Mouse (Mus musculus) kidney, embryonic 16.5 days (tissue): Measurements from ENCODE around the gene Mansc1. TPM values are rescaled to one million over a fixed set of nuclear protein-coding genes. Genes with fewer than 3 reads are reported as not detected.
A peak's percentile ranks its signal among the peaks of the same experiment; 100 is the strongest.

ENCODE experiments used
- ATAC-seq: fragments of 200-750 bp; cut with Nextera tagmentation; 2 replicates; pipeline ENCODE4 v1.8.0; 2017; ENCODE audit warnings: moderate TSS enrichment; ENCODE audit not compliant: low FRiP score, low TSS enrichment
- H3K27ac ChIP-seq: fragments of 300-500 bp; sonication (generic); 2 replicates; pipeline ENCODE4 v1.5.1; 2014; ENCODE audit warnings: low read length
- H3K27me3 ChIP-seq: fragments of 300-500 bp; sonication (generic); 2 replicates; pipeline ENCODE4 v1.6.1; 2014; ENCODE audit warnings: low read length, control low read depth, mixed read lengths; ENCODE audit not compliant: insufficient read depth
- H3K36me3 ChIP-seq: fragments of 300-500 bp; sonication (generic); 2 replicates; pipeline ENCODE4 v1.6.1; 2014; ENCODE audit warnings: low read length, control low read depth, mixed read lengths; ENCODE audit not compliant: insufficient read depth
- H3K4me1 ChIP-seq: fragments of 300-500 bp; sonication (generic); 2 replicates; pipeline ENCODE4 v1.6.1; 2014; ENCODE audit warnings: low read length, control low read depth, mixed read lengths; ENCODE audit not compliant: insufficient read depth
- H3K4me2 ChIP-seq: fragments of 300-500 bp; sonication (generic); replicated peaks from 2 replicates; pipeline ENCODE4 v1.6.1; 2014; ENCODE audit warnings: low read depth, low read length
- H3K4me3 ChIP-seq: fragments of 300-500 bp; sonication (generic); 2 replicates; pipeline ENCODE4 v1.5.1; 2014; ENCODE audit warnings: mild to moderate bottlenecking, low read length
- H3K9ac ChIP-seq: fragments of 300-500 bp; sonication (generic); replicated peaks from 2 replicates; pipeline ENCODE4 v1.6.1; 2014; ENCODE audit warnings: low read length
- H3K9me3 ChIP-seq: fragments of 300-500 bp; sonication (generic); 2 replicates; pipeline ENCODE4 v1.6.1; 2016; ENCODE audit warnings: low read length, control low read depth
- WGBS: fragments of 180-500 bp; shearing (Covaris S2); extraction: QIAGEN DNeasy Blood & Tissue Kit; methylation state at CpG from one replicate; pipeline ENCODE4 v1.1.7; 2014; 5-methylcytosine and 5-hydroxymethylcytosine counted together
- polyA plus RNA-seq: library from polyadenylated mRNA; unstranded; fragments of >200 nt; fragmentation: Nextera tagmentation; extraction: Ambion mirVana; gene quantifications from 2 replicates; pipeline ENCODE4 v1.2.1, GENCODE M21; 2015

Gene Mansc1
- polyA plus RNA-seq, 1 experiment from 2014 or later = 5.7 TPM

GRCm38 (mm10) chr6:134582110-134582509 lies 50.2 kb downstream of the Mansc1 start:
- Histone ChIP-seq H3K9ac (no peak overlapping the region), H3K27me3 (no peaks in the 10 kb centered on the region), H3K4me3 (no peak overlapping the region), H3K4me1 (no peaks in the 10 kb centered on the region), H3K36me3 (no peaks in the 10 kb centered on the region), H3K27ac (no peak overlapping the region), H3K4me2 (no peak overlapping the region), H3K9me3 (0 out of 2 replicates have a peak, but pooled peaks cover 4% of the 10 kb centered on the region)
- no peak for ATAC-seq
- 75% methylated on average over 5 of the region's 5 CpGs for WGBS

GRCm38 (mm10) chr6:134579506-134579905 lies 52.8 kb downstream of the Mansc1 start:
- H3K27me3 ChIP-seq = no peaks in the 10 kb centered on the region
- H3K4me2 ChIP-seq = no peak overlapping the region
- no peak overlapping the region for H3K27ac ChIP-seq
- H3K9me3 ChIP-seq = no peaks in the 10 kb centered on the region
- 96% methylated on average over 4 of the region's 4 CpGs for WGBS
- ATAC-seq = no peak
- H3K4me1 ChIP-seq = no peaks in the 10 kb centered on the region
- no peak overlapping the region for H3K9ac ChIP-seq
- H3K4me3 ChIP-seq = no peak overlapping the region
- H3K36me3 ChIP-seq = no peaks in the 10 kb centered on the region

- Histone ChIP-seq H3K4me3 (no peak overlapping the region), H3K27ac (no peak overlapping the region), H3K4me1 (no peaks in the 10 kb centered on the region), H3K27me3 (no peaks in the 10 kb centered on the region), H3K4me2 (no peak overlapping the region), H3K36me3 (no peaks in the 10 kb centered on the region), H3K9me3 (no peaks in the 10 kb centered on the region), H3K9ac (no peak overlapping the region)
- ATAC-seq = no peak
- WGBS = 56% methylated on average over 6 of the region's 6 CpGs
Observed at GRCm38 (mm10) chr6:134578039-134578438, 54.2 kb downstream of the Mansc1 start.

- Histone ChIP-seq H3K36me3 (no peaks in the 10 kb centered on the region), H3K27ac (no peak overlapping the region), H3K4me3 (no peak overlapping the region), H3K4me2 (no peak overlapping the region), H3K9me3 (no peaks in the 10 kb centered on the region; the same call in 1 of the 2 replicates), H3K27me3 (no peaks in the 10 kb centered on the region), H3K9ac (no peak overlapping the region), H3K4me1 (no peaks in the 10 kb centered on the region)
- 69% methylated on average over 3 of the region's 3 CpGs for WGBS
- ATAC-seq = no peak
Observed at GRCm38 (mm10) chr6:134575288-134575741, 57.0 kb downstream of the Mansc1 start.

GRCm38 (mm10) chr6:134567986-134568556 lies 64.2 kb downstream of the Mansc1 start:
- WGBS = 78% methylated on average over 5 of the region's 5 CpGs
- no peak overlapping the region for H3K4me2 ChIP-seq
- no peaks in the 10 kb centered on the region; the same call in 1 of the 2 replicates for H3K9me3 ChIP-seq

GRCm38 (mm10) chr6:134566818-134567485 lies 65.3 kb downstream of the Mansc1 start, which contains the start of gene Lrp6:
Gene Lrp6 (minus strand): TSS chr6:134566965.
- Histone ChIP-seq H3K9ac (peak within 1 kb of the TSS; percentile 99), H3K9me3 (no peaks in the 10 kb centered on the region; the same call in 1 of the 2 replicates), H3K27me3 (no peaks in the 10 kb centered on the region), H3K4me3 (peak within 1 kb of the TSS; percentile 98), H3K36me3 (no peaks in the 10 kb centered on the region), H3K4me2 (peak within 1 kb of the TSS; percentile 65), H3K4me1 (peaks cover 18% of the 10 kb centered on the region), H3K27ac (peak within 1 kb of the TSS; percentile 98)
- peak; percentile 92 for ATAC-seq
- under 1% methylated on average over 90 of the region's 99 CpGs for WGBS

More at GRCm38 (mm10) chr6:134567986-134568556, 64.2 kb downstream of the Mansc1 start:
- H3K4me3 ChIP-seq = no peak overlapping the region
- no peak overlapping the region for H3K27ac ChIP-seq
- peaks cover 13% of the 10 kb centered on the region for H3K4me1 ChIP-seq
- H3K9ac ChIP-seq = no peak overlapping the region
- no peaks in the 10 kb centered on the region for H3K36me3 ChIP-seq
- no peaks in the 10 kb centered on the region for H3K27me3 ChIP-seq
- no peak for ATAC-seq

- peak overlapping the region; percentile 99 for H3K9ac ChIP-seq
- H3K27me3 ChIP-seq = no peaks in the 10 kb centered on the region
- peak overlapping the region; percentile 98 for H3K27ac ChIP-seq
- no peaks in the 10 kb centered on the region for H3K36me3 ChIP-seq
- peak; percentile 67 for ATAC-seq
- under 1% methylated on average over 50 of the region's 64 CpGs for WGBS
- peak overlapping the region; percentile 98 for H3K4me3 ChIP-seq
- no peaks in the 10 kb centered on the region for H3K9me3 ChIP-seq
- H3K4me2 ChIP-seq = peak overlapping the region; percentile 65
- peaks cover 20% of the 10 kb centered on the region for H3K4me1 ChIP-seq
Observed at GRCm38 (mm10) chr6:134566248-134566817, 66.0 kb downstream of the Mansc1 start.

- ATAC-seq = no peak
- H3K4me3 ChIP-seq = peak overlapping the region; percentile 98
- H3K9ac ChIP-seq = peak overlapping the region; percentile 99
- no peaks in the 10 kb centered on the region for H3K36me3 ChIP-seq
- H3K4me1 ChIP-seq = peaks cover 24% of the 10 kb centered on the region
- no peaks in the 10 kb centered on the region for H3K9me3 ChIP-seq
- peak overlapping the region; percentile 98 for H3K27ac ChIP-seq
- WGBS = under 1% methylated on average over 19 of the region's 19 CpGs
- H3K4me2 ChIP-seq = peak overlapping the region; percentile 65
- H3K27me3 ChIP-seq = no peaks in the 10 kb centered on the region
Observed at GRCm38 (mm10) chr6:134565606-134566247, 66.6 kb downstream of the Mansc1 start.

- 6% methylated on average over 2 of the region's 2 CpGs for WGBS
- no peaks in the 10 kb centered on the region for H3K27me3 ChIP-seq
- H3K9me3 ChIP-seq = no peaks in the 10 kb centered on the region
- ATAC-seq = no peak
- H3K9ac ChIP-seq = no peak overlapping the region
- peaks cover 27% of the 10 kb centered on the region for H3K4me1 ChIP-seq
- no peaks in the 10 kb centered on the region for H3K36me3 ChIP-seq
- H3K4me3 ChIP-seq = peak overlapping the region; percentile 41
- H3K27ac ChIP-seq = no peak overlapping the region
- peak overlapping the region; percentile 65 for H3K4me2 ChIP-seq
Observed at GRCm38 (mm10) chr6:134564539-134564938, 67.7 kb downstream of the Mansc1 start.
